ENCODE assay signal across 8 mouse cellular contexts in genomic region chr13:42301961-42302861, GRCm38 (mm10). TPM values are rescaled to one million over a fixed set of nuclear protein-coding genes. Genes with fewer than 3 reads are reported as not detected.
DNase-seq lines count a peak whose midpoint lies in the region; ATAC-seq and TF ChIP-seq lines count a peak whose summit lies in the region.

No protein-coding gene starts in this region.

- peaks cover 38% of the 10 kb centered on the region for H3K4me1 ChIP-seq in embryonic facial prominence, embryonic 15.5 days
- H3K4me1 ChIP-seq in hindbrain, postnatal 0 days (ENCODE audit: insufficient read depth, low read length), result 0 out of 2 replicates have a peak, but pooled peaks cover 5% of the 10 kb centered on the region
- H3K4me1 ChIP-seq in liver, embryonic 16.5 days (ENCODE audit: control insufficient read depth, low read depth, low read length), result no peaks in the 10 kb centered on the region
- H3K4me1 ChIP-seq in stomach, embryonic 14.5 days (ENCODE audit: control insufficient read depth, insufficient read depth, low read length), result no peaks in the 10 kb centered on the region

- ATAC-seq in embryonic facial prominence, embryonic 15.5 days (ENCODE audit: insufficient number of reproducible peaks, low FRiP score, low TSS enrichment, low read depth), result no peak
- ATAC-seq in hindbrain, postnatal 0 days, result no peak
- ATAC-seq in liver, embryonic 16.5 days (ENCODE audit: low read depth), result no peak
- ATAC-seq in stomach, embryonic 14.5 days (ENCODE audit: insufficient number of reproducible peaks, insufficient read depth, low FRiP score, low read depth), result no peak

- peak overlapping the region; percentile 31; the same call in 1 of the 2 replicates for H3K9ac ChIP-seq in embryonic facial prominence, embryonic 15.5 days
- H3K9ac ChIP-seq in hindbrain, postnatal 0 days (replicated peaks; ENCODE audit: low read length), result no peak overlapping the region
- no peak overlapping the region for H3K9ac ChIP-seq in liver, embryonic 16.5 days (ENCODE audit: low read depth, low read length)
- 0 out of 2 replicates have a peak overlapping the region, but pooled peaks have one; percentile 2 for H3K9ac ChIP-seq in stomach, embryonic 14.5 days (replicated peaks; ENCODE audit: low read depth, low read length)

- H3K4me3 ChIP-seq in embryonic facial prominence, embryonic 15.5 days (replicated peaks), result peak overlapping the region; percentile 45
- peak overlapping the region; percentile 33 for H3K4me3 ChIP-seq in hindbrain, postnatal 0 days (ENCODE audit: low read length)
- H3K4me3 ChIP-seq in liver, embryonic 16.5 days (ENCODE audit: low read depth, low read length), result peak overlapping the region; percentile 44
- H3K4me3 ChIP-seq in stomach, embryonic 14.5 days (ENCODE audit: low read depth, low read length), result peak overlapping the region; percentile 39

- intact Hi-C loops in heart, postnatal 25 days (cut with DNase I), result loop anchor here (2.0 to 5.0 kb wide), 7 partner anchors 45 to 660 kb away; partner anchors contain the start of gene Hivep1

- H3K27ac ChIP-seq in embryonic facial prominence, embryonic 15.5 days (replicated peaks), result no peak overlapping the region
- H3K27ac ChIP-seq in hindbrain, postnatal 0 days, result no peak overlapping the region
- no peak overlapping the region for H3K27ac ChIP-seq in liver, embryonic 16.5 days (ENCODE audit: low read length)
- no peak overlapping the region for H3K27ac ChIP-seq in stomach, embryonic 14.5 days (ENCODE audit: low read length)

- no peaks in the 10 kb centered on the region for H3K9me3 ChIP-seq in embryonic facial prominence, embryonic 15.5 days (replicated peaks)
- no peaks in the 10 kb centered on the region for H3K9me3 ChIP-seq in hindbrain, postnatal 0 days (ENCODE audit: low read length)
- H3K9me3 ChIP-seq in liver, embryonic 16.5 days (replicated peaks; ENCODE audit: control insufficient read depth, low read length), result no peaks in the 10 kb centered on the region
- no peaks in the 10 kb centered on the region for H3K9me3 ChIP-seq in stomach, embryonic 14.5 days (ENCODE audit: control insufficient read depth, low read depth, low read length)

- 12% methylated on average over 27 of the region's 27 CpGs for WGBS in embryonic facial prominence, embryonic 15.5 days
- WGBS in hindbrain, postnatal 0 days, result 6% methylated on average over 27 of the region's 27 CpGs
- 20% methylated on average over 27 of the region's 27 CpGs for WGBS in liver, embryonic 16.5 days (ENCODE audit: insufficient replicate concordance)
- WGBS in stomach, embryonic 14.5 days, result 17% methylated on average over 27 of the region's 27 CpGs

- H3K27me3 ChIP-seq in embryonic facial prominence, embryonic 15.5 days, result peaks cover 19% of the 10 kb centered on the region
- H3K27me3 ChIP-seq in hindbrain, postnatal 0 days (ENCODE audit: insufficient read depth, low read length), result 0 out of 2 replicates have a peak, but pooled peaks cover 4% of the 10 kb centered on the region
- H3K27me3 ChIP-seq in liver, embryonic 16.5 days (ENCODE audit: control insufficient read depth, insufficient read depth, low read depth, low read length), result peaks cover 36% of the 10 kb centered on the region
- 0 out of 2 replicates have a peak, but pooled peaks cover 10% of the 10 kb centered on the region for H3K27me3 ChIP-seq in stomach, embryonic 14.5 days (ENCODE audit: control insufficient read depth, insufficient read depth, low read length)

- H3K4me2 ChIP-seq in embryonic facial prominence, embryonic 15.5 days (replicated peaks), result peak overlapping the region; percentile 87
- peak overlapping the region; percentile 73 for H3K4me2 ChIP-seq in hindbrain, postnatal 0 days (ENCODE audit: low read depth, low read length)
- H3K4me2 ChIP-seq in liver, embryonic 16.5 days (ENCODE audit: low read depth, low read length), result peak overlapping the region; percentile 45
- H3K4me2 ChIP-seq in stomach, embryonic 14.5 days (replicated peaks; ENCODE audit: low read depth, low read length), result peak overlapping the region; percentile 55

- peak; percentile 89 for DNase-seq in heart, adult 11 months
- DNase-seq in heart, postnatal 25 days (ENCODE audit: low spot score), result no peak
- DNase-seq in hindbrain, postnatal 0 days (ENCODE audit: low spot score), result peak; percentile 31
- DNase-seq in adrenal gland, postnatal 4 days (ENCODE audit: low spot score in 2 of 2), result no peak
- DNase-seq in spleen, postnatal 10 days (ENCODE audit: low spot score in 2 of 2), result no peak

- peak; percentile 54 for TF ChIP-seq CTCF in hindbrain, postnatal 0 days (IDR thresholded peaks at IDR 0.05; ENCODE audit: low read depth)

- no peaks in the 10 kb centered on the region for H3K36me3 ChIP-seq in embryonic facial prominence, embryonic 15.5 days
- no peaks in the 10 kb centered on the region for H3K36me3 ChIP-seq in hindbrain, postnatal 0 days (ENCODE audit: insufficient read depth, low read length)
- no peaks in the 10 kb centered on the region for H3K36me3 ChIP-seq in liver, embryonic 16.5 days (ENCODE audit: control insufficient read depth, insufficient read depth)
- no peaks in the 10 kb centered on the region for H3K36me3 ChIP-seq in stomach, embryonic 14.5 days (ENCODE audit: control insufficient read depth, insufficient read depth, low read length)

RNA-seq across cellular contexts. Expression of gene Edn1, which starts 0.9 kb away (rescaled TPM):
- total RNA-seq in heart, postnatal 25 days (2021), result 1 to 10 TPM; 4.3 to 4.6 TPM
- polyA plus RNA-seq in embryonic facial prominence, embryonic 15.5 days (2015; fragmentation: Nextera tagmentation; extraction: Ambion mirVana), result 5.5 and 5.7 TPM in 2 replicates
- total RNA-seq in hindbrain, postnatal 0 days (2014; rRNA removed), result 2.9 and 3.0 TPM in 2 replicates
- polyA plus RNA-seq in hindbrain, postnatal 0 days (2015; fragmentation: Nextera tagmentation; extraction: Ambion mirVana), result 3.3 TPM in 2 replicates
- polyA plus RNA-seq in liver, embryonic 16.5 days (2015; fragmentation: Nextera tagmentation; extraction: Ambion mirVana), result 0.44 and 0.45 TPM in 2 replicates
- 3.6 and 5.3 TPM in 2 replicates for polyA plus RNA-seq in stomach, embryonic 14.5 days (2014; fragmentation: Nextera tagmentation; extraction: Ambion mirVana)
- 1 to 10 TPM; 1.4 TPM for total RNA-seq in adrenal gland, postnatal 4 days (2021)

Comparison
In these comparisons a context has a peak if more than half of its experiments do, and no peak if none do; other contexts are left out.
1. DNase-seq: peak in heart, adult 11 months (single experiment) and hindbrain, postnatal 0 days (single experiment); none in heart, postnatal 25 days (single experiment), adrenal gland, postnatal 4 days (0 of 2) and spleen, postnatal 10 days (0 of 2).
2. H3K9ac ChIP-seq: peak in embryonic facial prominence, embryonic 15.5 days (single experiment) and stomach, embryonic 14.5 days (single experiment); none in hindbrain, postnatal 0 days (single experiment) and liver, embryonic 16.5 days (single experiment).
3. Peak in every context shown above with its lines, with median percentiles within 50 percentile points of each other: H3K4me2 ChIP-seq and H3K4me3 ChIP-seq.